Mouse (Mus musculus) MEL (cell line): ENCODE data around the gene Pxn. TPM values are rescaled to one million over a fixed set of nuclear protein-coding genes. Genes with fewer than 3 reads are reported as not detected.

Experiments
- DNase-seq: peaks from one replicate; pipeline ENCODE4 v3.0.0; 2011; ENCODE audit warnings: low read depth, low spot score
- H3K27ac ChIP-seq: 2 replicates; pipeline ENCODE4 v1.5.1; 2012; ENCODE audit warnings: low read depth, mild to moderate bottlenecking, control low read depth, low read length, moderate library complexity; ENCODE audit not compliant: control insufficient read depth
- H3K27me3 ChIP-seq, 2 experiments: fragments of 150-350 bp in 1 of 2; sonication (generic) in 1 of 2; 2 replicates each; pipeline ENCODE4 v1.6.1; 2012; ENCODE audit warnings: low read length in 2 of 2, mild to moderate bottlenecking in 2 of 2, improper control_type of control experiment in 1 of 2, moderate library complexity in 1 of 2; ENCODE audit not compliant: insufficient read depth in 2 of 2, control insufficient read depth in 1 of 2
- H3K36me3 ChIP-seq, 2 experiments: 2 replicates each; pipeline ENCODE4 v1.6.1; 2012 to 2014; ENCODE audit warnings: low read length in 2 of 2, improper control_type of control experiment in 1 of 2, inconsistent platforms in 1 of 2, mild to moderate bottlenecking in 1 of 2; ENCODE audit not compliant: insufficient read depth in 2 of 2, control insufficient read depth in 1 of 2
- H3K4me1 ChIP-seq, 2 experiments: fragments of 150-350 bp in 1 of 2; sonication (generic) in 1 of 2; 2 replicates each; pipeline ENCODE4 v1.6.1; 2012; ENCODE audit warnings: low read length in 2 of 2, improper control_type of control experiment in 1 of 2, mild to moderate bottlenecking in 1 of 2; ENCODE audit not compliant: insufficient read depth in 2 of 2, control insufficient read depth in 1 of 2
- H3K4me3 ChIP-seq, 2 experiments: fragments of 150-350 bp in 1 of 2; sonication (generic) in 1 of 2; 2 replicates each; pipeline ENCODE4 v1.5.1; 2012; ENCODE audit warnings: low read depth in 2 of 2, low read length in 2 of 2, mild to moderate bottlenecking in 2 of 2, moderate library complexity in 2 of 2, control low read depth in 1 of 2, improper control_type of control experiment in 1 of 2; ENCODE audit not compliant: control insufficient read depth in 1 of 2, insufficient read depth in 1 of 2
- H3K79me2 ChIP-seq: 2 replicates; pipeline ENCODE4 v1.6.1; 2012; ENCODE audit warnings: mild to moderate bottlenecking, low read length, moderate library complexity; ENCODE audit not compliant: control insufficient read depth, poor library complexity, insufficient read depth
- H3K9ac ChIP-seq: 2 replicates; pipeline ENCODE4 v1.6.1; 2012; ENCODE audit warnings: low read depth, mild to moderate bottlenecking, control low read depth, low read length, moderate library complexity; ENCODE audit not compliant: control insufficient read depth, poor library complexity, severe bottlenecking
- H3K9me3 ChIP-seq: fragments of 150-350 bp; sonication (generic); replicated peaks from 2 replicates; pipeline ENCODE4 v1.6.1; 2012; ENCODE audit warnings: mild to moderate bottlenecking, low read length, improper control_type of control experiment, moderate library complexity; ENCODE audit not compliant: insufficient read depth
- BHLHE40 ChIP-seq: IDR thresholded peaks from 2 replicates; pipeline ENCODE4 v1.6.1; 2012; ENCODE audit warnings: low read depth, mild to moderate bottlenecking, inconsistent platforms, low read length, improper control_type of control experiment, borderline replicate concordance
- CHD2 ChIP-seq: IDR thresholded peaks from 2 replicates; pipeline ENCODE4 v1.6.1; 2011; ENCODE audit warnings: low read length, improper control_type of control experiment
- CTCF ChIP-seq, 3 experiments: IDR thresholded peaks in 2 of 3; conservative IDR thresholded peaks in 1 of 3; 2 replicates each; pipeline ENCODE4 v1.5.1; 2011 to 2012; ENCODE audit warnings: low read length in 3 of 3, low read depth in 2 of 3, mild to moderate bottlenecking in 2 of 3, improper control_type of control experiment in 1 of 3, inconsistent platforms in 1 of 3, mixed read lengths in 1 of 3, moderate library complexity in 1 of 3; ENCODE audit not compliant: control insufficient read depth in 1 of 3, insufficient read depth in 1 of 3, poor library complexity in 1 of 3, severe bottlenecking in 1 of 3
- GABPA ChIP-seq: IDR thresholded peaks from 2 replicates; pipeline ENCODE4 v1.6.1; 2012; ENCODE audit warnings: low read depth, mild to moderate bottlenecking, inconsistent platforms, low read length, improper control_type of control experiment, moderate library complexity
- HCFC1 ChIP-seq: IDR thresholded peaks from 2 replicates; pipeline ENCODE4 v1.6.1; 2012; ENCODE audit warnings: low read depth, mild to moderate bottlenecking, inconsistent platforms, low read length, improper control_type of control experiment, moderate library complexity
- JUND ChIP-seq: IDR thresholded peaks from 2 replicates; pipeline ENCODE4 v1.6.1; 2011; ENCODE audit warnings: low read depth, mild to moderate bottlenecking, improper control_type of control experiment, low read length
- KAT2A ChIP-seq: conservative IDR thresholded peaks from 2 replicates; pipeline ENCODE4 v1.6.1; 2012; ENCODE audit warnings: low read depth, low read length, improper control_type of control experiment, inconsistent platforms
- MAX ChIP-seq: IDR thresholded peaks from 2 replicates; pipeline ENCODE4 v1.6.1; 2011; ENCODE audit warnings: low read length, improper control_type of control experiment
- MAZ ChIP-seq: IDR thresholded peaks from 2 replicates; pipeline ENCODE4 v1.6.1; 2012; ENCODE audit warnings: low read depth, mild to moderate bottlenecking, inconsistent platforms, low read length, improper control_type of control experiment
- MEF2A ChIP-seq: IDR thresholded peaks from 2 replicates; pipeline ENCODE4 v1.6.1; 2014; ENCODE audit warnings: low read depth, mild to moderate bottlenecking, inconsistent platforms, low read length, improper control_type of control experiment; ENCODE audit not compliant: poor library complexity, insufficient replicate concordance, severe bottlenecking; ENCODE audit errors: extremely low read depth
- MXI1 ChIP-seq: IDR thresholded peaks from 2 replicates; pipeline ENCODE4 v1.6.1; 2011; ENCODE audit warnings: mild to moderate bottlenecking, low read depth, low read length, improper control_type of control experiment
- MYB ChIP-seq: IDR thresholded peaks from 2 replicates; pipeline ENCODE4 v1.6.1; 2011; ENCODE audit warnings: mild to moderate bottlenecking, low read depth, low read length, improper control_type of control experiment
- NELFE ChIP-seq: IDR thresholded peaks from 2 replicates; pipeline ENCODE4 v1.6.1; 2011; ENCODE audit warnings: low read depth, low read length, improper control_type of control experiment
- POLR2A ChIP-seq, 2 experiments: IDR thresholded peaks; 2 replicates each; pipeline ENCODE4 v1.6.1; 2011 to 2012; ENCODE audit warnings: low read length in 2 of 2, mild to moderate bottlenecking in 2 of 2, control low read depth in 1 of 2, improper control_type of control experiment in 1 of 2, low read depth in 1 of 2, moderate library complexity in 1 of 2; ENCODE audit not compliant: control insufficient read depth in 1 of 2, insufficient read depth in 1 of 2, poor library complexity in 1 of 2
- RAD21 ChIP-seq: IDR thresholded peaks from 2 replicates; pipeline ENCODE4 v1.6.1; 2011; ENCODE audit warnings: mild to moderate bottlenecking, low read depth, low read length, improper control_type of control experiment
- TBP ChIP-seq: IDR thresholded peaks from 2 replicates; pipeline ENCODE4 v1.8.0; 2011; ENCODE audit warnings: low read depth, low read length, improper control_type of control experiment
- USF2 ChIP-seq, 2 experiments: IDR thresholded peaks; 2 replicates each; pipeline ENCODE4 v1.6.1; 2011 to 2012; ENCODE audit warnings: improper control_type of control experiment in 2 of 2, low read length in 2 of 2, borderline replicate concordance in 1 of 2, inconsistent platforms in 1 of 2, low read depth in 1 of 2, mild to moderate bottlenecking in 1 of 2; ENCODE audit not compliant: insufficient read depth in 1 of 2
- ZC3H11A ChIP-seq: IDR thresholded peaks from 2 replicates; pipeline ENCODE4 v1.6.1; 2012; ENCODE audit warnings: low read depth, mild to moderate bottlenecking, inconsistent platforms, low read length, improper control_type of control experiment
- ZMIZ1 ChIP-seq: IDR thresholded peaks from 2 replicates; pipeline ENCODE4 v1.6.1; 2012; ENCODE audit warnings: low read depth, mild to moderate bottlenecking, inconsistent platforms, low read length, improper control_type of control experiment, moderate library complexity
- ZNF384 ChIP-seq: IDR thresholded peaks from 2 replicates; pipeline ENCODE4 v1.6.1; 2012; ENCODE audit warnings: low read depth, mild to moderate bottlenecking, inconsistent platforms, low read length, improper control_type of control experiment
- polyA plus RNA-seq, 2 experiments: library from polyadenylated mRNA; stranded (reverse) in 1 of 2; unstranded in 1 of 2; fragments of >175 nt in 1 of 2; fragments of >200 nt in 1 of 2; gene quantifications; 2 replicates each; pipeline versions ENCODE4 v1.2.1 to v1.2.4; 2012; ENCODE audit warnings: low replicate concordance in 2 of 2, low read depth in 1 of 2; ENCODE audit not compliant: insufficient read length in 2 of 2, insufficient read depth in 1 of 2, missing spikeins in 1 of 2
- total RNA-seq: library from RNA; depleted of rRNA; stranded (reverse); fragments of 300-350 nt; gene quantifications from 2 replicates; pipeline ENCODE4 v1.2.3, GENCODE M21; 2012

Gene Pxn
- total and polyA plus RNA-seq, 3 experiments: 15.2 to 167 (median 29.2) TPM

DNA sequence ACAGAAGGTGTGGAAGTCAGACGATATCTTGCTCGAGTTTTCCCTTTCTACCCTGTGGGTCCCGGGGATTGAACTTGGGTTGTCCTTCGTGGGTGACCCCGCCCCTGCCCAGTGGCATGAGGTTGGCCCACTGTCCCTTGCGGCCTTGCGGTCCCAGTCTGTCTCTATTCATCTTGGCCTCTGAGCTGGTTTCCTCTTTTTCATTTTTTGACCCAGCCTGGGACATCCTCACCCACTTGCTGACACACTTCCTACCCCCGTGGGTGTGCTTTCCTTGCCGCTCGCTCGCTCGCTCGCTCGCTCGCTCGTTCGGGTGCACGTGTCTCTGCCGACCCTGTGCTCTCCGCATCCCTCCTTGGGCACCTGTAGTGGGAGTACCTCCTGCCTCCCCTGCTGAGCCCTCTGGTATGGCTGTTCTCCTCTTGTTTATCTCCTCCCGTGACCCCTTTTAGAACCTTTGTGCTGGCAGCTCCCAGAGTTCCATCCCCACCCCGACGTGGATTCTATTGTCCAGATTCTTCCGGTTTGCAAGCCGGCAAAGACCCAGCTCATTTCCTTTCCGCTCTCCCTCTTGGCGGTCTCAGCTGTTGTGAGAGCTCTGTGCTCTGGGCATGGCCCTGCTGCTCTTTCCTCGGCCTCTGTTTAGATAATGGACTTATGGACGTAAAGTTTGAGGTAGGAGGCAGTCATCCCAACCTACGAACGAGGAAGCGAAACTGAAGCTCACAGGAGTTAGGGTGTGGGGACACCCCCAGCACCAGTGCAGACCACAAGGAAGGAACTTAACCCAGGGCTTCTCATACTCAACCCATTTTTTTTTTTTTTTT, 9.8 kb downstream of the Pxn start (continued):
- no peak for TF ChIP-seq BHLHE40
- TF ChIP-seq POLR2A (IDR thresholded peaks at IDR 0.05; ENCODE audit: control insufficient read depth in 1 of 2, insufficient read depth in 1 of 2, low read depth in 1 of 2, low read length in 2 of 2, poor library complexity in 1 of 2): peak in 1 of 2 experiments; percentile 38; a peak in 1 of 4 replicates
- no peak for TF ChIP-seq MAZ

DNA sequence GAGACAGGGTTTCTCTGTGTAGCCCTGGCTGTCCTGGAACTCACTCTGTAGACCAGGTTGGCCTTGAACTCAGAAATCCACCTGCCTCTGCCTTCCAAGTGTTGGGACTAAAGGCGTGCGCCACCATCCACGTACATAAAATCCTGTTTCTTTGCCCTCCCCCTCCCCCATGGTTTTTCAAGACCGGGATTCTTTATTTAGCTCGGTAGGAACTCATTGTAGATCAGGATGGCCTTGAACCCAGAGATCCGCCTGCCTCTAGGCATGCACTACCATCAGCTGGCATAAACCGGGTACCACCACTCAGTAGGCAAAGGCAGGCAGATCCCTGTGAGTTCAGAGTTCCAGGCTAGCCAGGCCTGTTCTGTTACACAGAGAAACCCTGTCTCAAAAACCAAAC, 10.4 kb downstream of the Pxn start:
- Histone ChIP-seq H3K27me3 (no peaks in the 10 kb centered on the region), H3K79me2 (no peaks in the 10 kb centered on the region; the same call in 1 of the 2 replicates), H3K9me3 (no peaks in the 10 kb centered on the region), H3K36me3 (no peaks in the 10 kb centered on the region; a peak in 1 of 4 replicates), H3K4me1 (no peaks in the 10 kb centered on the region), H3K27ac (peak overlapping the region; percentile 75), H3K4me3 (peak overlapping the region; percentile 60 to 78; a peak in 3 of 4 replicates), H3K9ac (peak overlapping the region; percentile 60)
- peak; percentile 30 for DNase-seq
- TF ChIP-seq TBP (no peak), ZNF384 (0 out of 2 replicates have a peak, but pooled peaks have one; percentile 65)

DNA sequence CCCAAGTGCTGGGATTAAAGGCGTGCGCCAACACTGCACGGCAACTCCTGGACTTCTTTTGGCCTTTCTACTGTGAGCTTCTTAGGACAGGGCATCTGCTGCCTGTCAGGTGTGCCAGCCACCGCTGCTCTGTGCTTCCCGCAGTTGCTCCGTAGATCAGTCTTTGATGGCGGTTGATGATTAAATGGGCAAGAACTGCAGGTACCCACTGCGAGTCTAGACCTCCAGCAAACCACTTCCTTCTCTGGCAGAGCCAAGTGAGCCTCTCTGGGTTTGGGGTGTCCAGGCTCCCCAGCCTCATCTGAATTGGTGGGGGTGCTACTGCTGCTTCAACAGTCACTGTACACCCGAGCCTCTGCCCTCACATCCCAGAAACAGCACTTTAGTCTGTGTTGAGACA, 11.0 kb downstream of the Pxn start:
- TF ChIP-seq MEF2A (no peak), HCFC1 (no peak), MAX (no peak), CHD2 (no peak), TBP (no peak), ZMIZ1 (no peak), CTCF (IDR thresholded peaks at IDR 0.05 in 2 of 3, conservative IDR thresholded peaks at IDR 0.05 in 1 of 3; ENCODE audit: control insufficient read depth in 1 of 3, insufficient read depth in 1 of 3, low read depth in 2 of 3, low read length in 3 of 3, poor library complexity in 1 of 3, severe bottlenecking in 1 of 3) (no peak), NELFE (no peak), JUND (no peak), KAT2A (no peak), MXI1 (no peak), BHLHE40 (no peak), ZC3H11A (no peak), MYB (no peak), GABPA (no peak), USF2 (IDR thresholded peaks at IDR 0.05; ENCODE audit: borderline replicate concordance in 1 of 2, insufficient read depth in 1 of 2, low read depth in 1 of 2, low read length in 2 of 2) (no peak), RAD21 (no peak)
- H3K27me3 ChIP-seq: no peaks in the 10 kb centered on the region
- H3K4me3 ChIP-seq: no peak overlapping the region
- no peaks in the 10 kb centered on the region for H3K4me1 ChIP-seq
- DNase-seq: no peak
- no peaks in the 10 kb centered on the region; the same call in 1 of the 2 replicates for H3K79me2 ChIP-seq
- no peak overlapping the region for H3K9ac ChIP-seq
- H3K9me3 ChIP-seq: no peaks in the 10 kb centered on the region
- no peaks in the 10 kb centered on the region; a peak in 1 of 4 replicates for H3K36me3 ChIP-seq
- H3K27ac ChIP-seq: no peak overlapping the region
